Mouse (Mus musculus): ENCODE data around the gene Vtn. TPM values are rescaled to one million over a fixed set of nuclear protein-coding genes. Genes with fewer than 3 reads are reported as not detected.

Vtn gene
- total RNA-seq, 2 experiments from 2014 or later: 24.3 to 31.5 TPM

Other genes with a start within 250 kb of the Vtn start
- gene 2610507B11Rik, start 237.3 kb upstream of the Vtn start, total RNA-seq (2021): 100 to 1,000 TPM; 157 to 161 TPM
- gene BC030499, start 208.2 kb upstream of the Vtn start, total RNA-seq (2021): under 1 TPM; 0.31 to 0.62 TPM
- gene Spag5, start 197.6 kb upstream of the Vtn start, total RNA-seq (2021): 1 to 10 TPM; 5.3 TPM
- 1 to 10 TPM; 1.5 to 2.1 TPM for gene Aldoc, start 176.1 kb upstream of the Vtn start, total RNA-seq (2021)
- 10 to 100 TPM; 23.1 to 25.1 TPM for gene Pigs, start 170.7 kb upstream of the Vtn start, total RNA-seq (2021)
- 10 to 100 TPM; 16.1 to 17.8 TPM for gene Unc119, start 155.6 kb upstream of the Vtn start, total RNA-seq (2021)
- gene Foxn1, start 112.5 kb upstream of the Vtn start, total RNA-seq (2021): not detected
- not detected for gene Slc13a2, start 76.9 kb upstream of the Vtn start, total RNA-seq (2021)
- gene Slc46a1, start 33.4 kb upstream of the Vtn start, total RNA-seq (2021): 1 to 10 TPM in 1 of 2 experiments, under 1 TPM in 1; 0.95 to 2.1 TPM
- gene Sarm1, start 1.3 kb upstream of the Vtn start, total RNA-seq (2021): under 1 TPM; 0.55 to 0.72 TPM
- gene Sebox, start 4.4 kb downstream of the Vtn start, total RNA-seq (2021): not detected
- 10 to 100 TPM; 13.4 to 15.0 TPM for gene Tmem199, start 13.1 kb downstream of the Vtn start, total RNA-seq (2021)
- gene Poldip2, start 13.1 kb downstream of the Vtn start, total RNA-seq (2021): 100 to 1,000 TPM; 102 to 113 TPM
- 10 to 100 TPM; 33.7 to 36.5 TPM for gene Tnfaip1, start 37.2 kb downstream of the Vtn start, total RNA-seq (2021)
- 10 to 100 TPM; 18.0 to 25.1 TPM for gene Ift20, start 37.3 kb downstream of the Vtn start, total RNA-seq (2021)
- 1 to 10 TPM; 5.4 to 9.7 TPM for gene Tmem97, start 51.7 kb downstream of the Vtn start, total RNA-seq (2021)
- 1 to 10 TPM; 5.6 to 6.2 TPM for gene Nlk, start 198.3 kb downstream of the Vtn start, total RNA-seq (2021)